Mouse (Mus musculus) forebrain, postnatal 0 days (tissue): Measurements from ENCODE around the gene Rbfox3. TPM values are rescaled to one million over a fixed set of nuclear protein-coding genes. Genes with fewer than 3 reads are reported as not detected.

Source experiments
- ATAC-seq: fragments of 200-750 bp; cut with Nextera tagmentation; 2 replicates; pipeline ENCODE4 v1.8.0; 2017; ENCODE audit warnings: mild to moderate bottlenecking, moderate library complexity
- DNase-seq: peaks from one replicate; pipeline ENCODE4 v3.0.0-alpha.2; 2015
- H3K27ac ChIP-seq: fragments of 300-500 bp; sonication (generic); 2 replicates; pipeline ENCODE4 v1.5.1; 2014; ENCODE audit warnings: low read depth, mild to moderate bottlenecking, antibody characterized with exemption, low read length, moderate library complexity, mixed read lengths
- H3K27me3 ChIP-seq: fragments of 300-500 bp; sonication (generic); 2 replicates; pipeline ENCODE4 v1.6.1; 2014; ENCODE audit warnings: mild to moderate bottlenecking, low read length, mixed read lengths; ENCODE audit not compliant: insufficient read depth
- H3K36me3 ChIP-seq: fragments of 300-500 bp; sonication (generic); 2 replicates; pipeline ENCODE4 v1.6.1; 2014; ENCODE audit warnings: mild to moderate bottlenecking, moderate library complexity; ENCODE audit not compliant: insufficient read depth
- H3K4me1 ChIP-seq: fragments of 300-500 bp; sonication (generic); 2 replicates; pipeline ENCODE4 v1.6.1; 2014; ENCODE audit warnings: antibody characterized with exemption; ENCODE audit not compliant: insufficient read depth
- H3K4me2 ChIP-seq: fragments of 300-500 bp; sonication (generic); 2 replicates; pipeline ENCODE4 v1.6.1; 2014; ENCODE audit warnings: low read depth, mild to moderate bottlenecking, moderate library complexity
- H3K4me3 ChIP-seq: fragments of 300-500 bp; sonication (generic); 2 replicates; pipeline ENCODE4 v1.5.1; 2014; ENCODE audit warnings: low read depth, low read length, mixed read lengths
- H3K9ac ChIP-seq: fragments of 300-500 bp; sonication (generic); 2 replicates; pipeline ENCODE4 v1.6.1; 2014; ENCODE audit warnings: mild to moderate bottlenecking
- H3K9me3 ChIP-seq: fragments of 300-500 bp; sonication (generic); 2 replicates; pipeline ENCODE4 v1.6.1; 2016; ENCODE audit warnings: low read length
- CTCF ChIP-seq: sonication (generic); IDR thresholded peaks from 2 replicates; pipeline ENCODE4 v1.5.1; 2016; ENCODE audit warnings: antibody characterized with exemption, control low read depth, low read depth
- WGBS: fragments of 180-500 bp; shearing (Covaris S2); extraction: QIAGEN DNeasy Blood & Tissue Kit; methylation state at CpG from one replicate; pipeline ENCODE4 v1.1.7; 2014; 5-methylcytosine and 5-hydroxymethylcytosine counted together
- polyA plus RNA-seq: library from polyadenylated mRNA; unstranded; fragments of >200 nt; fragmentation: Nextera tagmentation; extraction: Ambion mirVana; gene quantifications from 2 replicates; pipeline ENCODE4 v1.2.1, GENCODE M21; 2015
- total RNA-seq: library from RNA; depleted of rRNA; stranded (reverse); fragments of >200 nt; gene quantifications from 2 replicates; pipeline ENCODE4 v1.2.3, GENCODE M21; 2014

Gene Rbfox3
- total and polyA plus RNA-seq, 2 experiments from 2014 or later = 37.3 to 82.3 TPM

DNA sequence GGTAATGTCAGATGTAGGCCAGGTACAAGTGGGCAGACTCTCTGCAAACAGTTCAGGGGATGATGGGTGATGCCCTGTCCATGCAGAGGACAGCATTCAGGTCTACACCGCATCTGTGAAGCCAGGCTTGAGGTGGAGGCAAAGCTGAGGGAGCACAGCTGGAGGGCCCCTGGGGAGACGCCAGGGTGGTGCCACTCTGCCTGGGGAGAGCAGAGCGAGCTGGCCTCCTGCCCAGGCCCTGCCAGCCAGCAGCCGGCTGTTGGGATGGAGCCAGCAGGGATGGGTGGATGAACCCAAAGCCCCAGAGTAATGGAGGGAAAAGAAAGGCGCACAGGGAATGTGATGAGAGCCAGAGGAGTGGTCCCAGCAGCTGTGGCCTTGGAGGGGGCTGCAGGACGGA is 399.5 kb downstream of the Rbfox3 start:
- Histone ChIP-seq H3K36me3 (0 out of 2 replicates have a peak, but pooled peaks cover 2% of the 10 kb centered on the region), H3K4me1 (no peaks in the 10 kb centered on the region), H3K27ac (no peak overlapping the region), H3K9me3 (no peaks in the 10 kb centered on the region), H3K9ac (no peak overlapping the region), H3K4me3 (no peak overlapping the region), H3K4me2 (peak overlapping the region; percentile 8; the same call in 1 of the 2 replicates), H3K27me3 (no peaks in the 10 kb centered on the region)
- DNase-seq (peak; percentile 75), ATAC-seq (peak; percentile 50)
- TF ChIP-seq CTCF = no peak
- 17% methylated on average over 6 of the region's 6 CpGs for WGBS

DNA sequence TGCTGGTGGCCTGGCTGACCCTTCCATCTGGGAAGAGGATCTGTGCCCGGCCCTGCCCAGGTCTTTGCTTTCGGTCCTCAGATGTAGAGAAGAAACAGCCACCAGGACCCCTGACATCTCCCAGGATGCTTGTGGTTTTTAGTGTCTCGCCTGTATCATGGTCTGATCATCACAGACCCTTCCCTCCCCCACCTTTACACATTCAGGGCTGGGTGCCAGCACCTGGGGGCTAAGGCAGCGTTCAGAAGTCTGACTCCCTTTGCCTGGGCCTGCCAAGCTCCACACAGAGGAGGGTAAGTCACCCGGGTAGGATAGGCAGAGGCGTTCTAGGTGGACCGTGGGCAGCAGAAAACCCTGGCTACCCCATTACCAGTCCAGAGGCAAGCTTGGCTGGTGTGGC is 403.1 kb downstream of the Rbfox3 start:
- H3K9ac ChIP-seq = no peak overlapping the region
- TF ChIP-seq CTCF = no peak
- no peak overlapping the region for H3K27ac ChIP-seq
- no peak overlapping the region for H3K4me3 ChIP-seq
- no peaks in the 10 kb centered on the region for H3K4me1 ChIP-seq
- ATAC-seq (no peak), DNase-seq (no peak)
- H3K9me3 ChIP-seq = no peaks in the 10 kb centered on the region
- no peak overlapping the region for H3K4me2 ChIP-seq
- H3K36me3 ChIP-seq = peaks cover 9% of the 10 kb centered on the region; the same call in 1 of the 2 replicates
- WGBS = 79% methylated on average over 7 of the region's 7 CpGs
- no peaks in the 10 kb centered on the region for H3K27me3 ChIP-seq

DNA sequence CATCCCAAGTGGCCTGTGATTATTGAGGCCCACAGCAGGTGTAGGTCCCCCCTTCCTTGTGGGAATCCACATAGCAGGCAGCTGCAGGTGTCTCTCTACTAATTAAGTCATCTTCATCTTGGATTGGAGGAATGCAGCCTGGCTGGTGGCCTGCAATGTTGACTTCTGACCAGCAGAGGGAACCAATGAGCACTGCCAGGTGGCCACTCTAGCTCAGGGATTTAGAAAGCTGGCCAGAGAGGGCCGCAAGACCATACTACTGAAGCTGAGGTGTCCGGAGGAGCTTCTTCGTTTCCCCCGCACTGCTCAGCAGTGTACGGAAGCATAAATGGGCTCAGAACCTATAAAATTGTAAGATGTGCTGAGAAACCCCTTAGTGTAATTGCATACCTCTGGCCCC is 403.5 kb downstream of the Rbfox3 start:
- no peak overlapping the region for H3K27ac ChIP-seq
- no peak overlapping the region for H3K4me3 ChIP-seq
- WGBS = 35% methylated on average over 5 of the region's 5 CpGs
- ATAC-seq = peak; percentile 34; the same call in 1 of the 2 replicates
- no peaks in the 10 kb centered on the region for H3K9me3 ChIP-seq
- H3K27me3 ChIP-seq = no peaks in the 10 kb centered on the region
- peak; percentile 88 for DNase-seq
- H3K4me2 ChIP-seq = no peak overlapping the region
- H3K9ac ChIP-seq = no peak overlapping the region
- peaks cover 7% of the 10 kb centered on the region; the same call in 1 of the 2 replicates for H3K36me3 ChIP-seq
- no peaks in the 10 kb centered on the region for H3K4me1 ChIP-seq
- TF ChIP-seq CTCF = peak; percentile 98

DNA sequence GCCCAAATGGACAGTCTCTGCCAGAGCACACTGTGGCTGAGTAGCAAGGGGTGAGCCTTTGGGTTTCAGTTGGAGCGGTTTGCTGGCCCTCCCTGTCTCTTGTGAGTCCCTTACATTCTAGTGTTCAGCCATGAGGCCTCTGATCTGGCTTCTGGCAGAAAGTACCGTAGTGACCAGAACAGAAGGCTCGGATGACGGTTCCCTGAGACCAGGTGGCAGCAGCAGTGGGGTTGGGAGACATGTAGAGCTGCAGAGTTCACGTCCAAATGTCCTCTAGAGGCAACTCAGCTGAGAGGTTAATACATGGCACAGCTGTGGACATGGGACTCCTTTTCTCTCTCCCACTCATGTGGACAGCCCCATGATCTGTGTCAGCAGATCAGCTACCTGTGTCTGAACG is 404.3 kb downstream of the Rbfox3 start:
- Histone ChIP-seq H3K27me3 (no peaks in the 10 kb centered on the region), H3K4me3 (no peak overlapping the region), H3K4me1 (no peaks in the 10 kb centered on the region), H3K27ac (no peak overlapping the region), H3K4me2 (no peak overlapping the region), H3K36me3 (peaks cover 7% of the 10 kb centered on the region; the same call in 1 of the 2 replicates), H3K9ac (no peak overlapping the region), H3K9me3 (no peaks in the 10 kb centered on the region)
- no peak for DNase-seq
- ATAC-seq = no peak
- 87% methylated on average over 6 of the region's 6 CpGs for WGBS
- no peak for TF ChIP-seq CTCF

DNA sequence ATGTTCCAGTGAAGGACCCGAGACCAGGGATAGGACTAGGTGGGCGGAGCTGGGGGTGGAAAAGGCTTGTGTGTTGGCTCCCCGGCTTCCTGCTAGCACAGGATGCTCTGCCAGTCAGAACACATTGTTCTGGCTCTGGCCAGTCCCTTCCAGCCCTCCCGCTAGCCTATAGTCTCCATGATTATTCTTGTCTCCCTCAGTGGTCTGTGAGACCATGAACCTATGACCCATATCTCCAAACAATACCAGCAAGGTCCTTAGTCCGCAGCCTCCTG is 407.3 kb downstream of the Rbfox3 start:
- 81% methylated on average over 5 of the region's 5 CpGs for WGBS
- Histone ChIP-seq H3K9ac (no peak overlapping the region), H3K27ac (no peak overlapping the region), H3K4me1 (no peaks in the 10 kb centered on the region), H3K36me3 (peaks cover 9% of the 10 kb centered on the region; the same call in 1 of the 2 replicates), H3K9me3 (no peaks in the 10 kb centered on the region), H3K4me2 (no peak overlapping the region), H3K4me3 (no peak overlapping the region), H3K27me3 (no peaks in the 10 kb centered on the region)
- no peak for DNase-seq
- no peak for ATAC-seq
- TF ChIP-seq CTCF = no peak

DNA sequence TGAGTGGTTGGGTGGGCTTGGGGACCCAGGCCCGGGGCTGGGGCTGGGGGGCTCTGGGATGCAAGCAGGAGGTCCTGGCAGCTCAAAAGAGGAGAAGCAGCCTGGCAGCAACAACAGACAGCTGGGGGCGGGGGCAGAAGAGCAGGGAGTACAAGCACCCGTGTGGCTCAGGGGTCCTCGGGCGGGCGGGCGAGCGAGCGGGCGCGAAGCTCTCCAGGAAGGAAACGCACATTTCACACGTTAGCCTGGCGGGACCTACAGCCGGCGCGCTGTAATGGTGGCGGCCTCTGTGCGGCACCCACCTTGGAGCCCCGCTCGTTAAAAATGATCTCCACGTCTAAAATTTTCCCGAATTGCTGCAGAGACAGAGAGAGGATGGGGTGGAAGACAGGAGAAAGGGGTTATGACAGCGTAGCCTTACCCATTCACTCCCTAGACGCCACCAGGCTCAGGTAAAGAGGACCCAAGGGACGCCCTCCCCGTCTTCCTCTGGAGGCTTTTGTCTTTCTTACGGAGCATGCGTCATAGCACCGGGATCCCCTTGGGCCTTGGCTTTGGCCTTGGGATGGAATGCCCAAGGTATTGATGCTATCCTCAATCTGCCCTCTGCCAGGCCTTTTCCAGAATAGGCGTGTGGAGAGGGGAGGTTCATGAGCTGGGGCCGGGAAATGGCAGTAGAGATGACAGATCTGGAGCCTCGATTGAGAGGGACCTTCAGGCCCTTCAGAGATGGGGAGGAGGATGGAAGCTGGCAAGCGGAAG is 407.8 kb downstream of the Rbfox3 start:
- Histone ChIP-seq H3K9me3 (no peaks in the 10 kb centered on the region), H3K27ac (no peak overlapping the region), H3K27me3 (no peaks in the 10 kb centered on the region), H3K4me3 (no peak overlapping the region), H3K4me1 (no peaks in the 10 kb centered on the region), H3K36me3 (peaks cover 9% of the 10 kb centered on the region; the same call in 1 of the 2 replicates), H3K9ac (no peak overlapping the region), H3K4me2 (no peak overlapping the region)
- 38% methylated on average over 34 of the region's 34 CpGs for WGBS
- DNase-seq = no peak
- no peak for ATAC-seq
- no peak for TF ChIP-seq CTCF

DNA sequence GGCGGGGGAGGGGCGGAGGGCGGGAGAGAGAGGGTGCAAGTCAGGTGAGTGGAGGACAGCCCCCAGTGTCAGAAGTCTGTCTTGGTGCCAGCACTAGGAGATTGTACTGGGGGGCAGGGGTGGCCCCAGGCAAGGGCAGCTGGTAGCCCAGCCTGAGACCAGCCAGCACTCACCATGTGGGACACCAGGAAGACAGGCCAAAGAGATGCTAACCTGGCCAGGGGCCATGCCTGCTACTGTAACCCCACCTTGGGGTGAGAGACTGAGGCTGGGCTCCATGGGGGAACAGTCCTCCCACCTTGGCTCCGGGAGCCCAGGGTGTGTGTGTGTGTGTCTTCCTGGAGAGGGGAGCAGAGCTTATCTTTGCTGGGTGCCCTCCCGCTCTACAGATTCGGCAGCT is 408.4 kb downstream of the Rbfox3 start:
- H3K27me3 ChIP-seq = no peaks in the 10 kb centered on the region
- H3K4me3 ChIP-seq = no peak overlapping the region
- no peak overlapping the region for H3K27ac ChIP-seq
- H3K36me3 ChIP-seq = peaks cover 9% of the 10 kb centered on the region; the same call in 1 of the 2 replicates
- no peak for ATAC-seq
- no peak for TF ChIP-seq CTCF
- no peak overlapping the region for H3K9ac ChIP-seq
- H3K4me1 ChIP-seq = no peaks in the 10 kb centered on the region
- no peak overlapping the region for H3K4me2 ChIP-seq
- no peaks in the 10 kb centered on the region for H3K9me3 ChIP-seq
- 67% methylated on average over 6 of the region's 6 CpGs for WGBS
- no peak for DNase-seq
